Mouse (Mus musculus): ENCODE results near the gene Rnase13.

The Rnase13 gene

GRCm38 (mm10) chr14:51877517-51877916, 45.1 kb downstream of the Rnase13 start:
- DNase-seq (ENCODE audit: low read depth, low spot score) = no peak

DNA sequence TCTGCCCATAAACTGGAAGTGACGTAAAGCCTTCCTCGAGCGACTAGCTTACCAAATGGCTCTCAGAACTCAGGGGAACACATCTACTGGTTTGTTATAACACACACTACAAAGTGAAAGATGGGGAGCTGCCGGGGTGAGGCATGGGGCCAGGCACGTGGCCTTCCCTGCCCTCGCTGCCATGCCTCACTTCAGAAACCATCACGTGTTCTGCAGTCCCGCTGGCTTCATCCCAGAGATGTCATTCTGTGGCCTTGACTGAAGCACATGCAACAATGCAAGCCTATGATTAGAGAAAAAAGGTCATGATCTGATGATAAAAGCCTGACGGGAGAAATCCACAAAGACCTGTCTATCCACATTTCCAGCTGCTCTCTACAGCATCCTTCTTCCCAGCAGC, 50.8 kb downstream of the Rnase13 start:
- no peak for DNase-seq (ENCODE audit: low read depth, low spot score)

Measured in A20 (cell line).